Mouse (Mus musculus) G1E (cell line): ENCODE data around the gene Mertk. TPM values are rescaled to one million over a fixed set of nuclear protein-coding genes. Genes with fewer than 3 reads are reported as not detected.
A peak's percentile ranks its signal among the peaks of the same experiment; 100 is the strongest.

Experiments used
- ATAC-seq: 2 replicates; pipeline ENCODE4 v1.8.0; 2016; ENCODE audit warnings: mild to moderate bottlenecking; ENCODE audit not compliant: insufficient number of reproducible peaks, poor library complexity, low FRiP score, severe bottlenecking; ENCODE audit errors: extremely low read depth
- DNase-seq: peaks from one replicate; pipeline ENCODE4 v3.0.0; 2012; ENCODE audit warnings: low spot score
- H3K27me3 ChIP-seq: 2 replicates; pipeline ENCODE4 v1.6.1; 2012; ENCODE audit warnings: mild to moderate bottlenecking, low read length, inconsistent platforms; ENCODE audit not compliant: insufficient read depth
- H3K36me3 ChIP-seq: replicated peaks from 2 replicates; pipeline ENCODE3; 2012; ENCODE audit warnings: mild to moderate bottlenecking, inconsistent platforms
- H3K4me1 ChIP-seq: 2 replicates; pipeline ENCODE4 v1.6.1; 2012; ENCODE audit warnings: low read depth, low read length, inconsistent platforms, mixed read lengths; ENCODE audit not compliant: insufficient read depth
- H3K4me3 ChIP-seq: 2 replicates; pipeline ENCODE4 v1.5.1; 2012; ENCODE audit warnings: low read depth, mild to moderate bottlenecking, inconsistent platforms, low read length, moderate library complexity, mixed read lengths
- H3K9me3 ChIP-seq: replicated peaks from 2 replicates; pipeline ENCODE4 v1.6.1; 2012; ENCODE audit warnings: inconsistent platforms
- CTCF ChIP-seq: IDR thresholded peaks from 2 replicates; pipeline ENCODE4 v1.5.1; 2012; ENCODE audit warnings: low read depth, low read length, inconsistent platforms, mixed read lengths
- GATA1 ChIP-seq: IDR thresholded peaks from 2 replicates; pipeline ENCODE4 v1.6.1; 2012; ENCODE audit warnings: borderline replicate concordance, low read length, inconsistent platforms, mixed read lengths
- GATA2 ChIP-seq: IDR thresholded peaks from 2 replicates; pipeline ENCODE4 v1.6.1; 2012; ENCODE audit warnings: low read depth, low read length, inconsistent platforms, borderline replicate concordance
- POLR2AphosphoS5 ChIP-seq: IDR thresholded peaks from 2 replicates; pipeline ENCODE4 v1.6.1; 2012; ENCODE audit warnings: low read depth, low read length, inconsistent platforms; ENCODE audit not compliant: insufficient replicate concordance
- TAL1 ChIP-seq: conservative IDR thresholded peaks from 2 replicates; pipeline ENCODE4 v1.6.1; 2012; ENCODE audit warnings: low read depth, low read length, inconsistent platforms, mixed read lengths
- polyA plus RNA-seq: library from polyadenylated mRNA; stranded (reverse); fragments of >175 nt; gene quantifications from 2 replicates; pipeline ENCODE4 v1.2.3, GENCODE M21; 2012
- total RNA-seq, 2 experiments: library from RNA; stranded (forward) in 1 of 2; stranded (reverse) in 1 of 2; fragments of 200-1000 nt in 1 of 2; fragments of >200 nt in 1 of 2; fragmentation: Nextera tagmentation in 1 of 2; gene quantifications; 2 replicates each; pipeline ENCODE4 v1.2.3; 2014 to 2017

Gene Mertk
- total and polyA plus RNA-seq, 3 experiments = 0.05 TPM; not detected in 2

- DNase-seq = peak; percentile 9
- peaks cover 29% of the 10 kb centered on the region for H3K4me1 ChIP-seq
- peaks cover 15% of the 10 kb centered on the region for H3K27me3 ChIP-seq
- peaks cover 13% of the 10 kb centered on the region for H3K36me3 ChIP-seq
- ATAC-seq = peak; percentile 9; the same call in 1 of the 2 replicates
- H3K4me3 ChIP-seq = peak overlapping the region; percentile 83
- no peaks in the 10 kb centered on the region for H3K9me3 ChIP-seq
- TF ChIP-seq GATA2 (no peak), CTCF (0 out of 2 replicates have a peak, but pooled peaks have one; percentile 31)
Measured at GRCm38 (mm10) chr2:128817387-128817785, 118.6 kb downstream of the Mertk start.

DNA sequence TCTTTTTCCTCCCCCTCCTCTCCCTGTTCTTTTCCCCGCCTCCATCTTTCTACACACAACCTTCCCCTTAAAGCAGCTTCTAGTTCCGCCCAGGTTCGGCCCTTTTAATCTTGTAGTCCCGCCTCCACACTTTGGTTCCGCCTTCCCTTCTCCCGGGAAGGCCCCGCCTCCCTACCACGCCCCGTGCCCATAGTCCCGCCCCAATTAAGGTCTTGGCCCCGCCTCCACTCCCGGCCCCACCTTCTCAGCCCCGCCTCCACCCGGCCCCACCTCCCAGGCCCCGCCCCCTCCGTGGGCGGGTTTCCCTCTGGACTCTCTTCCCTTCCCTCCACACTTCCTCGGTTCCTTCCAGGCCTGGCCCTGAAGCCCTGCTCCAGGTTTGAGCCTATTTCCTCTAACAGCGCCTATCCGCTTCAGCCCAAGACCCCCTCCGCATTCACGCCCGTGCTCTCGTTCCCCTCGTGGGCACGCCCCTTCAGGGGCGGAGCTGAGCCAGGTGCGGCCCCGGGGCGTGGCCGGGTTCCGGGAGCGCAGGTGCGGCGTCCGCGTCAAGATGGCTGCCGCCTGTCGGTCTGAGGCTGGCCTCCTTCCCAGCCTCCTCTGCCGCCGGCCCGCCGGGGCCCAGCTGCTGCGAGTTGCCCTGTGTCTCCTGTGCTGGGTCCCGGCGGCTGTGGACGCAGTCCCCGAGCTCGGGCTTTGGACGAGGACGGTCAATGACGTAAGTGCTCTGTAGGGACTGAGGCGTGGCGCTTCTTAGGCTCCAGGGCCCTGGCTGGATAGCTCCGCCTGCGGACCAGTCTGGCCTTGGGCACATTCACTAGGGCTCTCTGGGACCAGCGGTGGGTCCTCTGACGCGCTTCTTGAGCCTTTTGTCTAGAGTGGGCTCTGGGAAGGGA is 119.3 kb downstream of the Mertk start, which contains the start of gene Tmem87b:
Gene Tmem87b (plus strand): TSS at position 333 of the 896 bp plus-strand sequence.
- ATAC-seq (peak; percentile 88), DNase-seq (peak; percentile 72)
- H3K4me3 ChIP-seq = peak within 1 kb of the TSS; percentile 83
- peaks cover 12% of the 10 kb centered on the region; the same call in 1 of the 2 replicates for H3K27me3 ChIP-seq
- no peak for TF ChIP-seq CTCF
- TF ChIP-seq GATA1 = no peak
- TF ChIP-seq TAL1 = no peak
- TF ChIP-seq POLR2AphosphoS5 = no peak
- no peak for TF ChIP-seq GATA2
- H3K4me1 ChIP-seq = peaks cover 29% of the 10 kb centered on the region
- H3K9me3 ChIP-seq = no peaks in the 10 kb centered on the region
- peaks cover 13% of the 10 kb centered on the region for H3K36me3 ChIP-seq

- no peaks in the 10 kb centered on the region for H3K9me3 ChIP-seq
- H3K27me3 ChIP-seq = peaks cover 4% of the 10 kb centered on the region; the same call in 1 of the 2 replicates
- H3K4me3 ChIP-seq = peak overlapping the region; percentile 83
- TF ChIP-seq GATA1 (no peak), TAL1 (no peak), POLR2AphosphoS5 (no peak), CTCF (no peak), GATA2 (no peak)
- peaks cover 18% of the 10 kb centered on the region for H3K36me3 ChIP-seq
- peaks cover 29% of the 10 kb centered on the region for H3K4me1 ChIP-seq
- DNase-seq = no peak
- ATAC-seq = no peak
Measured at GRCm38 (mm10) chr2:128818956-128819643, 120.3 kb downstream of the Mertk start.

- peaks cover 29% of the 10 kb centered on the region for H3K4me1 ChIP-seq
- peaks cover 27% of the 10 kb centered on the region for H3K36me3 ChIP-seq
- no peaks in the 10 kb centered on the region for H3K27me3 ChIP-seq
- H3K9me3 ChIP-seq = no peaks in the 10 kb centered on the region
- no peak for DNase-seq
- no peak overlapping the region for H3K4me3 ChIP-seq
- ATAC-seq = no peak
- TF ChIP-seq GATA1 = no peak
- no peak for TF ChIP-seq GATA2
- TF ChIP-seq POLR2AphosphoS5 = no peak
- TF ChIP-seq CTCF = no peak
- no peak for TF ChIP-seq TAL1
Measured at GRCm38 (mm10) chr2:128820631-128821030, 121.9 kb downstream of the Mertk start.

DNA sequence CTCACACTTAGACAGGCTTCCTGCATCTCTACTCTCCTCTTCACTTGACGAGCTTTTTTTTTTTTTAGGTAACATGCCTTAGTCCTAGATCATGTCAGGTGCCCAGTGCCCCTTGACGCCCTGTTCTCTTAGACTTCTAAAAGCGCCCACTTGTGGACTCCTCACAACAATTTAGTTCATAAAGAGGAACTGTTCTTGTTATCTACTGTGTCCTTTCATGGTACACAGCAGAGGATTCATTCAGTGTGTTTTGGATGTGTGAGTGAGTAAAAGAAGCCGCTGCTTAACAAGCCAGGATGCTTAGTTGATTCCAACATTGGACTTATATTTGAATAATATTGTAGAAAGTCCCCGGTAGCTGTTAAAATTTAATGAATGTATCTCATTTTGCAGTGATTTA is 125.1 kb downstream of the Mertk start:
- H3K4me3 ChIP-seq = no peak overlapping the region
- peaks cover 42% of the 10 kb centered on the region for H3K36me3 ChIP-seq
- H3K4me1 ChIP-seq = peaks cover 16% of the 10 kb centered on the region
- TF ChIP-seq GATA2 (no peak), CTCF (no peak), TAL1 (no peak), POLR2AphosphoS5 (no peak), GATA1 (no peak)
- no peaks in the 10 kb centered on the region for H3K9me3 ChIP-seq
- no peak for ATAC-seq
- no peak for DNase-seq
- no peaks in the 10 kb centered on the region for H3K27me3 ChIP-seq

DNA sequence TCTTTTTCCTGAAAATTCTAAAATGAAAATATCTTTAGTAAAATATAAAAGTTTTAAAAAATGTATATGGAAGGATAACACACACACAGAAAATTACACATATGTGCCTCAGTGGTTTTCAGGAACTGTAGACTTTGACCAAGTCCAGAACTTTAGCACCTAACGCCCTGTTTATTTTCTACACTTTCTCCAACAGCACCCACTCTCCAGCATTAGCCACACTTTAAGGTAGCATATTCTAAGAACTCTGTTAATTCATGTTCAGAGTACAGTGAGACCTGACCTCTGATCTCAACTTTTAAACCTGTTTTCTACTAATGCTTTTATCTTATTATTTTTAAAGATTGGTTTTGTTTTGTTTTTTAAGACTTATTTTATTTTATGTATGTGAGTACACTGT is 129.0 kb downstream of the Mertk start:
- ATAC-seq (no peak), DNase-seq (no peak)
- Histone ChIP-seq H3K4me1 (no peaks in the 10 kb centered on the region), H3K27me3 (no peaks in the 10 kb centered on the region), H3K9me3 (no peaks in the 10 kb centered on the region), H3K36me3 (peaks cover 55% of the 10 kb centered on the region), H3K4me3 (no peak overlapping the region)
- TF ChIP-seq TAL1 (no peak), GATA1 (no peak), GATA2 (no peak), POLR2AphosphoS5 (no peak), CTCF (no peak)
